Mouse (Mus musculus): ENCODE data around the gene Zfp9. TPM values are rescaled to one million over a fixed set of nuclear protein-coding genes. Genes with fewer than 3 reads are reported as not detected.

The Zfp9 gene
- total RNA-seq (2021): 1 to 10 TPM; 6.9 to 7.3 TPM
- long read RNA-seq, experiment 1, partial matches to known transcripts: 0 of 2 reads
- long read RNA-seq, experiment 1, other reads (novel, unspliced or antisense): 2 of 2 reads
- long read RNA-seq, experiment 2, partial matches to known transcripts: 1 of 3 reads
- long read RNA-seq, experiment 2, other reads (novel, unspliced or antisense): 1 of 3 reads

GRCm38 (mm10) chr6:118478957-118479708 lies at the start of gene Zfp9:
TSS of gene Zfp9 (minus strand) at chr6:118479320.
- DNase-seq: peak; percentile 90

GRCm38 (mm10) chr6:118520668-118521067 lies 41.5 kb upstream of the Zfp9 start:
- DNase-seq: no peak

GRCm38 (mm10) chr6:118513335-118514012 lies 34.4 kb upstream of the Zfp9 start:
- no peak for DNase-seq

- DNase-seq: no peak
These were observed 19.9 kb upstream of the Zfp9 start for GRCm38 (mm10) chr6:118499010-118499409.

GRCm38 (mm10) chr6:118482125-118482524 lies 3.0 kb upstream of the Zfp9 start:
- DNase-seq: no peak

- no peak for DNase-seq
These were observed 990 bp downstream of the Zfp9 start for GRCm38 (mm10) chr6:118477875-118478785.

- no peak for DNase-seq
These were observed 16.9 kb downstream of the Zfp9 start for GRCm38 (mm10) chr6:118462069-118462705.

GRCm38 (mm10) chr6:118457726-118458125 lies 21.4 kb downstream of the Zfp9 start:
- no peak for DNase-seq

GRCm38 (mm10) chr6:118455042-118455631 lies 24.0 kb downstream of the Zfp9 start, which contains the start of gene Zfp248:
TSS of gene Zfp248 (minus strand) at chr6:118455528.
- DNase-seq: peak; percentile 76

GRCm38 (mm10) chr6:118454452-118454851 lies 24.7 kb downstream of the Zfp9 start:
- DNase-seq: no peak

- no peak for DNase-seq
These were observed 47.6 kb downstream of the Zfp9 start for GRCm38 (mm10) chr6:118431502-118431901.

- no peak for DNase-seq
These were observed 52.5 kb downstream of the Zfp9 start for GRCm38 (mm10) chr6:118426666-118427065.

- peak; percentile 93 for DNase-seq
These were observed 59.8 kb downstream of the Zfp9 start, which contains the start of gene Bms1 for GRCm38 (mm10) chr6:118419050-118419920. TSS of gene Bms1 (minus strand) at chr6:118419474.

Small RNA genes within 50 kb of the gene (microRNA-seq; reads per million reads assigned to microRNA genes)
- gene Gm25953 (ENCODE audit: borderline replicate concordance in 2 of 2): 0 reads per million in 2 experiments

Other genes starting within 250 kb of the Zfp9 start
- gene Bms1, start 59.8 kb downstream of the Zfp9 start, total RNA-seq (2021): 10 to 100 TPM; 21.7 to 24.0 TPM
- 1 to 10 TPM; 1.1 to 1.2 TPM for gene Zfp248, start 23.8 kb downstream of the Zfp9 start, total RNA-seq (2021)
- gene Ankrd26, start 82.9 kb upstream of the Zfp9 start, total RNA-seq (2021): 1 to 10 TPM; 1.8 to 2.7 TPM

Measured in gastrocnemius, postnatal 25 days (tissue).